Mouse (Mus musculus): ENCODE measurements at regions not wholly inside any gene's neighbourhood (a gene's known extent, or its start where the extent isn't known, plus 50 kb on each side); places are given as distances from the start of the nearest gene placed in this dataset.

GRCm38 (mm10) chr6:143477396-143477795, 310.4 kb downstream of the Etnk1 start:
- TF ChIP-seq CTCF (conservative IDR thresholded peaks at IDR 0.05; ENCODE audit: low read length), result no peak
- no peak for TF ChIP-seq NANOG (IDR thresholded peaks at IDR 0.05; ENCODE audit: borderline replicate concordance, low read length)
- TF ChIP-seq POU5F1 (IDR thresholded peaks at IDR 0.05; ENCODE audit: borderline replicate concordance, low read length), result no peak
